Mouse (Mus musculus) urinary bladder, adult 18-20 months (tissue): Measurements from ENCODE around the gene Zbtb22.

Source experiments
- DNase-seq, 2 experiments: peaks; one replicate each; pipeline ENCODE4 v3.0.0; 2022; ENCODE audit warnings: low spot score in 2 of 2, mixed read lengths in 2 of 2

Gene Zbtb22

DNA sequence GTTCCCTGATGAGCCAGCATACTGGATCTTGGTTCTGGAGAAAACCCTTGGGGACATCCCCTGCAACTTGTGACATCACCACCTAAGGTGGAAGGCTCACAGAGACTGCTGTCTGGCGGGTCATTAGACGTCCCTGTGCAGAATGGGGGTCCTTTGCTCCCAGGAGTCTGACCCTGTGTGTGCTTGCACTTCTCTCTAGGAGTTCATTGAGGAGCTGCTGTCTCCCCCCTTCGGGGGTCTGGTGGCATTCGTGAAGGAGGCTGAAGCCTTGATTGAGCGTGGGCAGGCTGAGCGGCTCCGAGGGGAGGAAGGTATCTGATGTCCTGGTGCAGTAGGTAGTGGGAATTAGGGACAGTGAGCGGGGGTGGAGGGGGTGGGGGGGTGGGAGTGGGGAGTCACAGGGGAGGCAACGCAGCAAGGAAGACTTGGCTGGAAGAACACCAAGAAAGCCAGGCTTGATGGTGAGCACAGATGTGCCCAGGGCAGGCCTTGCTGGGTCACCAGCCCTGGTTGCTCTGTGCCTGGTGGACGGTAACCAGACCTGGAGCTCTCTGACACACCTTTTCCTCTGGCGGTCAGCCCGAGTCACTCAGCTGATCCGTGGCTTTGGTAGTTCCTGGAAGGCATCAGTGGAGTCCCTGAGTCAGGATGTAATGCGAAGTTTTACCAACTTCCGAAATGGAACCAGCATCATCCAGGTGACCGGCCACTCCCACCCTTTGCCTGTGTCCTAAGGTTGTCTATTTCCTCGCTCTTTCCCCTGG lies 49.6 kb downstream of the Zbtb22 start:
- DNase-seq = no peak

DNA sequence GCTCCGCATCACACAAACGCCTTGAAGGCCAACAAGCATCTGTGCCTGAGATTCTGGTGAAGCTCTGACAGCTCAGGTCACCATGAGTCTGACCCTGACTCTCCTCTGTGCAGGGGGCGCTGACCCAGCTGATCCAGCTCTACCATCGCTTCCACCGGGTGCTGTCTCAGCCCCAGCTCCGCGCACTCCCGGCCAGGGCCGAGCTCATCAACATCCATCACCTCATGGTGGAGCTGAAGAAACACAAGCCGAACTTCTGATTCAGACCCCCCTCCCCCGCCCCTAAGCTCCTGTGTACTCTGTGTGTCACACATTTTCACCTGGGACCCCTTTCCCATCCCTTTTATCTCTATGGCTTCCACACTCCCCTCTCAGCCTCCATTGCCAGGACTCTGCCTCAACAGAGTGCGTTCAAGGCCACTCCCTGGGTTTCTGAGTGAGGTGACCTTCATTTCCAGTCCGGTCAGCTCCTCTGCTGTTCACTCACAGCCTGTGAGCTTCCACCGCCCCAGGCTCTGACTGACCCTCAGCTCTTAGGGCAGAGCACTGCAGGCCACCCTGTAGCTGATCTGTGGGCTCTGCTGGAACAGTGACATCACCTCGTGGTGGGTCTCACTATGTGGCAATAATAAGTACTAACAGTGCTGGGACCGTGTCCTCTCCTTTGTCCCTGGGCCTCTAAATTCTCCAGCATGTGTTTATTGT lies 50.3 kb downstream of the Zbtb22 start:
- no peak for DNase-seq

DNA sequence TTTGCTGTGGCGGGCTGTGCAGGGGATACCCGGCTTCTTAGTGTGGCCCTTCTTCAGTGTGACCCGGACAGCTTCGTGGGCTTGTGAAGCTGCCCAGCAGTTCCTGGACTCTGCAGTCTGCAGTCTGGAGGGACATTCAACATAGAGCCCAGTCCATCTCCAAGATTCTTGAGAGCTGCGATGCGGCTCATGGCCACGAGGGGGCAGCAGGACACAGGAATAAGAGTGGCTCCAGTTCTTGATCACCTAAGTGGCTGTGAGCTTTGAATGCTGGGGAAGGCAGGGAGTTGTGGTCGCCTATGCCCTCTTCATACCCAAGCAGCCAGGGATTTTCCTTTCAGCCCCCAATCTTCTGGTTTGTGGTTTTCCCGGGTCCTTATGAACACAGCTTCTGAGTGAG lies 52.8 kb downstream of the Zbtb22 start:
- DNase-seq = peak; percentile 55 to 72
